Mouse (Mus musculus) gastrocnemius, postnatal 25 days (tissue): Measurements from ENCODE around the gene Tmem132d. TPM values are rescaled to one million over a fixed set of nuclear protein-coding genes. Genes with fewer than 3 reads are reported as not detected.
"Not testable (repeated sequence)": the region's sequence is repeated elsewhere in the genome, so short reads cannot be mapped to it uniquely, and the experiment has no call there.

Experiments
- DNase-seq: peaks from one replicate; pipeline ENCODE4 v3.0.0; 2022
- total RNA-seq, 2 experiments: library from RNA; stranded (reverse); gene quantifications; 1 replicate in 1 of 2; 2 replicates in 1 of 2; pipeline ENCODE4 v1.2.3; 2021

The Tmem132d gene
- total RNA-seq, 2 experiments from 2014 or later, result 0.05 TPM; not detected in 1

DNA sequence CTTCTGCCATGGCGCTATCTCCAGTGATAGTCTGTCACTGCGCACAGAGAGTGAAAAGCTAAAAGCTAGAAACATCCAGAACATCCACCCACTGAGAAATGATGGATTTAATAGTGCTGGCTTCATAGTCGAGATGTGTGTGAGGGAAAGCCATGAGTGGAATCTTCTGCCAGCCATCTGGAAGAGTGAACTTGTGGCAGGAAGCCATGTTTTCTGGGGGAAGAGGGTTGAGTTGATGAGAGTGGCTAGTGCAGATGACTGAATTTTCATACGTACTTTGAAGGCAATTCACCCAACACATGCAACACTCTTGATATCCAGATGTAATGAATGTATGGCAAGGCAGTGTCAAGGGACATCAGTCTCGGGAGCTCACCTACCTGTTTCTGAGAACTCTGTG is 342.3 kb downstream of the Tmem132d start:
- DNase-seq, result no peak

DNA sequence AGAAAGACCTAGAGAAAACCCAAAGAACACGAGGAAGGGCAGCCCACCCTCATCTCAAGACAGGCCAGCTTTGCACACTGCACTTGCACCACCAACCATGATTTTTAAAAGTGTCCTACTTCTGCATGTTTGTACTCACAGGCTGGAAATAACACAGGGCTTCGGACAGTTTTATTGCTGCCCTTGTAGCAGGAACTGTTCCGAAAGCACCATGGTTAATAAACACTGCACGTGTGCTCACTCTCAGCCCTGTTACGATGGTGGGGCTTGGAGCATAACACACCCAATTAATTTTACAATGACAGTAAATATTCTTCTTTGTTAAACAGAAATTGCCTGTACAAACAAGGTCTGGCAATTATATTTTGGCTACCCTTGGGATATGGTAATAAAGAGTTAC is 357.4 kb downstream of the Tmem132d start:
- no peak for DNase-seq

DNA sequence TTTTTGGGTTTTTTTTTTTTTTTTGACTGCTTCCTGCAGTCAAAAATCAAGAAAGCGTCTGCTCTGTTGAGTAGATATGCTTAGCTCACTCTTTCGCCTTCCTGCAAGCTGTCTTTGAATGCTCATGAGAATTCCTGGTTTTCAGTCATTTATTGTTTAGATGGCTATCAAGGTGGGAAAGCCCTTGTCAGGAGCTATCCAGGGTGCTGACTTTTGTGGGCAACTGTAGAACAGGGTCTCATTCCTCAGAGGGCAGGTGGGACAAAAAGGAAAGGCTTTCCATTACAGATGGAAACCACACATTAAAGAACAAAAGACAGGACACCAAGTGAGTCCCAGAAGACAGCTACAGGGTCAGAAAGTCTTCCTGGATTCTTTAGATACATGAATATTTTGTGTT is 360.3 kb downstream of the Tmem132d start:
- no peak for DNase-seq

DNA sequence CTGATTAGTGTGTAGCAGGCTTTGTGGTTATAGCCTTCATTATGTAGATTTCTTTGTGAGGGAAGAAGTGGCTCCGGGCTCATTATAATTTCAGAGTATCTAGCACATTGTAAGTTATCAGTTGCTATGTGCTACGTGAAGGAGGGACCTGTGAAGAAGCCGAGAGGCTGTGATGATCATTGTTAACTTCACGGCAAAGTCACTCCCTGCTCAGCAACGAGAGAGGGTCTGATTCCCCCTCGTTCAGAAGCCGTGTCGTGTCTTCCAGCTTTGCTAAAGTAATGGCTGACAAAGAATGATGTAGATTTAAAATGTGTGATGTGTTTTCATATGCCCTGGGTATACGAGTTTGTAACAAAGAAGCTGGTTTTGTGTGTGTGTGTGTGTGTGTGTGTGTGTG is 391.1 kb downstream of the Tmem132d start:
- no peak for DNase-seq

DNA sequence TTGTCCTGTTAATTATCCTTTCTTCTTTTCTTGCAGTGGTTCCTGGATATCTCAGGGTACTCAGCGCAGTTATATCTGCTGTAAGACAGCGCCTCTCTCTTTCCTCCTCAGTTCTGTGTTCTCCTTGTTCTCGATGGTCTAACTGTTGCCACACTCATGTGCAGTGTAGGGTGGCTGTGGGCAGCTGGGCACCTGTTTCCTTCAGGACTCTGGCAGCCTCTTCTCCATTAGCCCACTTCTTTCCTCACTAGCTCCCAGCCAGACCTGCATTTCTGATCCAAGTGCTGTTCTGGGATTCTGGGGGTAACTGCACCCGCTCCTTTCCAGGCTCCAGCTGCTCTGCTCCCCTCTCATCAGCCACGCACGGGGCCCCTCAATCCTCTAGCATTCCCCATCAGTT is 392.8 kb downstream of the Tmem132d start:
- no peak for DNase-seq

DNA sequence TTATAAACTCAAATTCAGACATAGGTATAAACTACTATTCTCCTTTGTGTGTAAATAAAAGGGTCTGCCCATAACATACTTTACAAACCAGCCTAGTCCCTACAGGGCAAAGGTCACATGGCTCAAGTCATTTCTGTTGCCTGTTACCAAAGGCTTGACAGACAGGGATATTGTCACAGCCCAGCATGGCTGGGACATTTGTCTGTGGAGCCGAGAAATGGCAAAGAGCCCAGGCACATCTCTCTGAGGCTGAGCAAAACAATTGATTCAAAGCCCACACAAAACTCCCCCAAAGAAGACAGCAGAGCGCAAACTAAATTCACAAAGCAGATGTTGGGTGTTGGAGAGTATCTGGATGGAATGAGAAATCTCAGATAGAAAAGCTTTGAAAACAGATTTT is 405.8 kb downstream of the Tmem132d start:
- no peak for DNase-seq

DNA sequence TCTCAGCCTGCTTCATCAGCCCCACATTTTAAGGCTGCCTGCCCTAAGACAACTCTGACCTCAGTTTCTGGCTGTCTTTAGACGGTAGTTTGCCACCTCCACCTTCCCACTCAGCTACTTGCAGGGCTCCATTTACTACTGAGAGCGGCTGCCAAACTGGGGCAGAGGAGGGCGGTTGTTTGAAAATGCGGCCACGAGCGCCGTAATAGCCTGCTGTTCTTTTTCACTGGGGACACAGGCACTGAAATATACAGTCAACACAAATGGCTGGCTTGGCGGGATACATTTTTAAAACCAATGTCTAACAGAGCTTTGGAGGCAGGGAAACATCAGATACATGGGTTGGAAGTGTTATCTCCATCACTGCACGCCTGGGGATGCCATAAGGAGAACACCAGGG is 428.2 kb downstream of the Tmem132d start:
- DNase-seq, result no peak

DNA sequence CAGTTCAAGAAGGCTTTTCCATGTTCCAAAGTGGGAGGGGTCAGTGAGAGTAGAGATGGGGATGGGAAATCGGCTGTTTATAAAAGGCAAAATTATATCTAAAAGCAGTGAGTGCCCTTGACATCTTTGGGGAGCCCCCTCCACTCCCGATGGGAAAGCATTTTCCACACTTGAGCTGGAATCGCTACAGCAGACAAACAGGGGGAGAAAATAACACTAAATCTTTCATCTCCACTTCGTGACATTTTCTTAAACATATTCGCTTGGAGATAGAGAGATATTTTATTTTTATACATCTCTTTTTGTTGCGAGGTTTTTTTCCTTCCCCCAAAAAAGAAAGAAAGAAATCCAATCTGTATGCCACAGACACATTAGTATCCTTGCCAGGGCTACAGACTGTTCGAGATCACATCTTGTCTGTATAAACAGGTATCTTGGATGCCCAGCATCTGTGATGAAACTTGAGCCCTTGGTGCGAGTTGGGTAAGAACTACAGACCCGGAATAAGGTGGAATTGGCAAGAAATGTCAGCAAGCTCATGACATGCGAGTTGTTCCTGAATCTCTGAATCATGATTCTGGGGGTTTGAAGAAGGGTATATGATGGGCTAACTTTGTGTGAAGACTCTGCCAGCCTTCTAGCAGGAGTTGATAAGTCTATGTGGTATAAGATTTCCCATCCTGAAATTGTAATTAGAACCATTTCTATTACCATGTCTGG is 436.2 kb downstream of the Tmem132d start:
- no peak for DNase-seq

DNA sequence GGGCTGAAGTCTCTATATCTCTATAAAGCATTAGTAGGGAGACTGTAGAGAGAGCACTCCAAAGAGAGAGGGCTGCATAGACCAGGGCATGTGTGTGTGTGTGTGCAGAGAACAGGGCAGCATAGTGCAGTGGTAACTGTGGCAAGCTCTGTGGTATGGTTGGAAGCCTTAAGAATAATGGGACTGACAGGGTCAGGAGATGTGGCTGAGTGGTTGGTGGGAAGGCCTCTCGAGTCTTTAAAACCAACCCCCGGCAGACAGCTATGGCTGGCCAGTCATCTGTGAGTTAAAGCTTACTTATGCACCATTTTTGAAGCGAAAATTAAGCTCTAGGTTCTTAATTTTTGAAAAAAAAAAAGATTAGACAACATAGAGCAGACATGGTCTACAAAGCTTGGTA is 439.4 kb downstream of the Tmem132d start:
- no peak for DNase-seq

DNA sequence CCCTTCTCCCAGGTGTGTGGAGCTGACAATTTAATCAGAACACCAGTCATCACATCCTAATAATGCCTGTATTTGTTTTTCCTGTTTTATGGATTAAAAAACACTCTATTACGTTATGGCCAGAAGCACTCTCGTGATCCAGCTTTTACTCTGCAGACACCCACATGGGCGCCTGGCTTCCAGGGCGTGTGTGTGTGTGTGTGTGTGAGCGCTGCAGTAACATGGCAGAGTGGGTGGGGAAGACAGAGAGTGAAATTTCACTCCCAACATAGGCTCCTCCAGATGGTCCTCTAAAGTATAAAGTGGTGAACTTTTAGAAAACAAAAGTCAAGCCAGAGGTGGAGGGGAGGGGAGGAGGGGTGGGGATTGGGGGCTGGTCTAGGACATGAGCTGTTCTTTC is 442.1 kb downstream of the Tmem132d start:
- DNase-seq, result no peak

DNA sequence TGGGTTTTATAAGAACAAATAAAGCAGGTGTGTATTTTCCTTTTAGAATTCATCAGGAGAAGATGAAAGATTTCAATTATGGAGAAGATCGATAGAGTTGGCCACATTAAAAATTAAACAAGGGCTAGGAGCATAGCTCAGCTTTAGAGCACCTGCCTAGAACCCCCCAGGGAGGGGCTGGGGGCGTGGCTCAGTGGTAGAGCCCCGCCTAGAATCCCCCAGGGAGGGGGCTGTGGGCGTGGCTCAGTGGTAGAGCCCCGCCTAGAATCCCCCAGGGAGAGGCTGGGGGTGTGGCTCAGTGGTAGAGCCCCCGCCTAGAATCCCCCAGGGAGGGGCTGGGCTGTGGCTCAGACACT is 452.9 kb downstream of the Tmem132d start:
- DNase-seq, result not testable (repeated sequence)

DNA sequence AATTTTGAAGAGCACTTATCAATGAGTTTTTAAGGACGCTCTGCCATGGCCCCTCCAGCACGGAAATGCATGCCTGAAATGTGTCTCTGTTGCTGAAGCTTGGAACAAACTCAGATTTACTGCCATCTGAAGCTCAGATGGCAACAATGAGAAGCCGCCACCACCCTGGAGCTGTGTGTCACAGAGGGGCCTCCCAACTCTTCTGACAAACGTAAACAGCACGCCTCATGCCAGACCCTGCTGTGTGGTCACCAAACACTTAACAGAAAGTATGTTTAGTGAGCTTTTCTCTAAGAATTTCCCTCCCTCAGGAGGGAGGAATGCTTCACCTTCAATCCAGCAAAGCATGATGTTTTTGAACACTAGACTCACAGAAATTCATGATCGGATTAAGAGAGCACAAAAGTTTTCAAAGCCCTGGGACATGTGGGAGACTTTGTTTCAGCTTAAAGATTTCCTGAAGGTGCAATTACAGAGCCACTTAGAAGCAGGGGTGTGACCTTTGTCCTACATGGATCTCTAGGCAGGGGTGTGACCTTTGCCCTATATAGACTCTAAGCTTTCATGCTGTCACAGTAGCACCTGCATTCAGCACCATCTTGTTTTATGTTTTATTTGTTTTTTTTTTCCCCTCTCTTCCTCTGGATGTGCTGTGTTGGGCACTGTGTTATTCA is 453.4 kb downstream of the Tmem132d start:
- DNase-seq, result no peak

DNA sequence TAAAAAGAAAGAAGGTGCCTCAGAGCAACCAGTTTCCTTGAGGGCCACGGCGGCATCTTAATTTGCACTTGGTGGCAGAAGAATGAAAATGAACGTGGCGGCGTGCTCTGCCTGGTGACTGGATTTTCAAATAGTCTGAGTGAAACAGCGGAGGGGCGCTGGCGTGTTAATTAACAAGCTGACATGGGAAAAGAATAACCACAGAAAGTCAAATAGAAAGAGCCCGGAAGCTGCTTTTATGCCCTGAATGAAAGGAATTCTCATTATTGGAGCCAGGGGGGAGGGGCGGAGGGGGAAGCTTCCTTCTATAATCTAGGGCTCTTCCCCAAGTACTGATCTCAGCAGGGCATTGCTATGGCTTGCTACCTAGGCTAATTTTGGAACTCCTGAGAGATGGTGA is 456.2 kb downstream of the Tmem132d start:
- no peak for DNase-seq

DNA sequence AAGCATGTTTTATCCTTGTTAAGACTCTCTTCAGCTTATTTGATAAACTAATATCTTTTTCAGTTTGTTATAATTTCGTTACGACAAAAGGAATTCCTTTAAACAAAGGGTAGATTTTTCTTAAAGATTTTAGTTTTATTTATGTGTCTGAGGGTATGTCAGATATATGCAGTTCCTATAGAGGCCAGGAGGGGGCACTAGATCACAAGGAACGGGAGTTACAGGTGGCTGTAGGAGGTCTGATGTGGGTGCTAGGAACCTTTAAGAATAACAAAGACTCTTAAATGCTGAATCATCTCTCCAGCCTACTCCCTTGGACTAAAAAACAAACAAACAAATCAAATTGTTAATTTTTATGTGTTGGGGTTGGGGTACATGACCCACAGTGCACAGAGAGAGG is 467.2 kb downstream of the Tmem132d start:
- DNase-seq, result no peak

DNA sequence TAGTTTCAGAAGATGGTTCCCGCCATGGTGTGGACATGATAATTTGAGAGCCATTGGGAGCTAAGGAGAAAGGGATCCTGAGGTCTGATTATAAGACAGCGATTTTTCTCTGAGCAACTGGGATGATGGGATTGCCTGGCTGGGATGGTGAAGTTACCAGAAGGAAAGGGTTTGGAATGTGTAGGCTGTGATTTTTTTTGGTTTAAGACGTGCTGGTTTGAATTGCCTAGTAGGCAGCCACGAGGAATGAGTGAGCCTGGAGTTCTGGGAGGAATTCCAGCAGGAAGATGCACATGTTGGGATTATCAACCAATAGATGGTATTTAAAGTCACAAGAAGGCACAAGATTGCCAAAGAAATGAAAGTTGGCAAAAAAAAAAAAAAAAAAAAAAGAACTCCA is 470.2 kb downstream of the Tmem132d start:
- DNase-seq, result no peak

DNA sequence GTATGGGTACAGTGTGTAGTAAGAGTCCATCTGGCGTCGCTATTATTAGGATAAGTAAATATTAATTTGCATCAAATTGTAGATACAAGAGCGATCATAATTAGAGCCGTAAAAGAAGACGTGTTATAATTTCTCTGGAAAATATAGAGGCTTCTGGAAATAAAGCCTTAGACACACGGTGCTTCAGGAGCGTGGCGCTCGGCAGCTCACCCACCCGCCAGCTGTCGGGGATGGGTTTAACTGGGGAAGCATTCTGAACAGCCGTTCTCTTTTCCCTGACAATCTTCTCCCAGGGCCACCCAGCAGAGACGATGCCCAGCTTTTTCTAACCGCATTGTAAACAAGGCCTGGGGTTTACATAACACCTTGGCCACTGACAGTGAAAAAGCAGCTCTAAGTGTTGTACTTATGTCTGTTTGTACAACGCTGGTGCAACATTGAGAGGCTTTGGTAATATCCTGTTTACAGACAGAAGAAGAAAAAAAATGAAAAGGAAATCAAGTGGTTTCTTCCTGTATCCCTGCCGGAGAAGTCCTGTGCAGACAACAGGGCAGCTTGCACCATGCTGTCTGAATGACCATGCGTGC is 476.3 kb downstream of the Tmem132d start:
- no peak for DNase-seq

DNA sequence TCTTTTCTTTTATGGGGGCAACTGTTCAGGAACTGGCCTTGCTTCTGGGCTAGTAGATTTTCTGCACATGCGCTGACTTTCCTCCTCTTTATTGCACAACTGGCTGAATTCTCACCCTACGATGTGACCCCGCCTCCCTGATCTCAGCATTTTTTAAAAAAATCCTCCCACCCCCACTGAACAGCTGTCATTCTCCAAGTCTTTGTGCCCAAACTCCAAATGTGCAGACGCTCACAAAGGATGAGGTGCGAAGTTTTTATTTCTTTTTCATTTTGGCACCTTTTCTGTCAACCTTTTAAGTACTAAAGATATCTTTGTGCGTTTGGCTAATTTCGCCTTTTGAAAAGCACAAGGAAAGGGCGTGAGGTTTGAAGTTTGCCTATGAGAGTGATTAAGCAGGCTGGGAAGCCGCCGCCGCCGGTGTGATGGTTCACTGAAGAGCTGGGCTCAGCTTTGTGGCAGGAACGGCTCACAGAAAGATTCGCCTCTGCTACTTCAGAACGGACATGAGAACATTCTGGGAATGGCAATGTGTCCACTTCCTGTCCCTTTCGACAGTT is 478.6 kb downstream of the Tmem132d start:
- DNase-seq, result no peak

DNA sequence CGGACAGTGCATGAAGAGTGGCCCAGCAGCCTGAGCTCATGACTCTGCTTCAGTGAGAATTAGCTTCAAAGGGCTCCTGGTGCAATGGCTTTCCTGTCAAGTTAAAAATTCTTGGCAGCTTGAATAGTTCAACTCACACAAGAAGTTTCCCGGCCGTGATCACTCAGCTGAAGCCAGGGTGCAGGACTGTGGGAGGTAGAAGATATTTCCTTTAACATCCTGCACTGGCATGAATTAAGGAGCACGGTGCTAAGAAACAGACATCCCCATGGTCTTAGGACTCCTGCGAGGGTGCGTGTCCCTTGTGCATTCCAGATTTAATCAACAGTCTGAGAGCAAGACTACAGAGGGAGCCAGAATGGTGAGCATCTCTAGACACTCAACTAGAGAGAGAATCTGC is 480.1 kb downstream of the Tmem132d start:
- DNase-seq, result no peak

DNA sequence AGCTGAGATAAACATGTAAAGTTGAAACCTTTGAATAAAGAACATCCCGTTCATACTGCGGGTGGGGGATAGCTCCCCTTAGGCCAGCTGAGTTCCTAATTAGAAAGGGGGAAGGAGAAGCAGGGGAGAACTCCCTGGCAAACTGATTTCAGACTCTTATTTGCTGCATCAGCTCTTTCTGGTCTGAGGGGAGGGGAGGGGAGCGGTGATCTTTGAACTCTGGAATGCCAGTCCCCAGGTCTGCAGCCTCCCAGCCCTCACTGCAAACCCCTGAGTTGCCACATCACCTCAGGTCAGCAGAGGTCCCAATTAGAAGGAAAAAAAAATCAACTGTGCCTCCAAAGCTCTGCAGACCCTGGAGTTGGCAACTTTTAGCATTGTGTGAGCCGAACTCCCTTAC is 482.3 kb downstream of the Tmem132d start:
- no peak for DNase-seq

DNA sequence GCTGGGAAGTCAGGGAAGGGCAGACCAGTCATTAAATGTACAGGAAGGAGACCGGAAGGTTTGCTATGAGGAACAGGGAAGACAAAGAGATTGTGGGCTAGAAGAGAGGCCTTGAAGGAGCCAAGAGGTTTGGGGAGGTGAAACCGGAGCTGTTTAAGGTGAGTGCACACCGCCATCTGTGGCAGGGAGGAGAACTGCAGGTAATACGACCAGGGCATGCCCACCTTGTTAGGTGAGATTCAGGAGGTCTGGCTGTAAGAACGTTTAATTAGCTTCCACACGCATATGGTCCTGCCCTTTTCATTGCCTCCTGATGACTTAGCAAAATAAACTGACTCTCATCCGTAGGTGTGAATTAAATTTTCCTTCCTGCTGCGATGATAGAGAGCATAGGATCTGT is 485.6 kb downstream of the Tmem132d start:
- no peak for DNase-seq

DNA sequence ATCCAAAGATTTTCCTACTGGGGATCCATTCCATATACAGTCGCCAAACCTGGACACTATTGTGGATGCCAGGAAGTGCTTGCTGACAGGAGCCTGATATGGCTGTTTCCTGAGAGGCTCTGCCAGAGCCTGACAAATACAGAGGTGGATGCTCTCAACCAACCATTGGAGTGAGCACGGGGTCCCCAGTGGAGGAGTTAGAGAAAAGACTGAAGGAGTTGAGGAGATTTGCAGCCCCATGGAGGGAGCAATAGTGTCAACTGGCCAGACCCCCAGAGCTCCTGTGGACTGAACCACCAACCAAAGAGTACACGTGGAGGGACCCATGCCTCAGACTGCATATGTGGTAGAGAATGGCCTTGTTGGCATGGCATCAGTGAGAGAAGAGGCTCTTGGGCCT is 490.7 kb downstream of the Tmem132d start:
- DNase-seq, result not testable (repeated sequence)

DNA sequence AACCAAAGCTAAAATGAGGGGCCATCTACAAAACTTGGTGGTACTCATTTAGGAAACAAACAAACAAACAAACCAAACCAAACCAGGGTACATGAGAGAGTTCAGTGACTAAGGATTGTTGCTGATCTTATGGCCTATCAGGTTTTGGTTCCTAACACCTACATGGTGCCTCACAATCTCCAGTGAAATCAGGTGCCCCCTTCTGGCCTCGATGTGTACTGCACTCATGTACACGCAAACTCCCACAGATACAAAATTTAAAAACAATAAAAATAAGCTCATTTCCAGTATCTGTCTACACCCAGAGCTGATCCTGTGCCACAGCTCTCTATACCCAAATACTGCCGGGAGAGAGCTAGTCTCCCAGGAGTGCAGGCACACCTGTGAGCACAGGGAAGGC is 495.0 kb downstream of the Tmem132d start:
- DNase-seq, result no peak

DNA sequence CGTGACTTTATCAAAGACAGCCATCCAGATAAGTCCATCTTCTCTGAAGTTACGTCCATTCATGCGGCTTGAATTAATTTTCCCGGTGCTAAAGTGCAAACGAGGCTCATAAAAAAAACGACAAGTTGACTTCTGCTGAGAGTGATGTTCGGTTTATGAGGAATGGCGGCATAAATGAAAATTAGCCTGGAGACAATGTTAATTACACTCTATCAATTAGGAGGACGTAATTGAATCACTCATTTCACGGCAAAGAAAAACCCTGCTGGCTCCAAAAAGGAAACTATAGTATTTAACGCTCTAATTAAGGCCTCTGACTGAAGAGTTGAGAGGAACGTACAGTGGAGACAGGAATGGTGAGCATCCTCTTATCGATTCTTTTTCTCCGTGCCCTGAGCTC is 503.2 kb downstream of the Tmem132d start:
- no peak for DNase-seq

DNA sequence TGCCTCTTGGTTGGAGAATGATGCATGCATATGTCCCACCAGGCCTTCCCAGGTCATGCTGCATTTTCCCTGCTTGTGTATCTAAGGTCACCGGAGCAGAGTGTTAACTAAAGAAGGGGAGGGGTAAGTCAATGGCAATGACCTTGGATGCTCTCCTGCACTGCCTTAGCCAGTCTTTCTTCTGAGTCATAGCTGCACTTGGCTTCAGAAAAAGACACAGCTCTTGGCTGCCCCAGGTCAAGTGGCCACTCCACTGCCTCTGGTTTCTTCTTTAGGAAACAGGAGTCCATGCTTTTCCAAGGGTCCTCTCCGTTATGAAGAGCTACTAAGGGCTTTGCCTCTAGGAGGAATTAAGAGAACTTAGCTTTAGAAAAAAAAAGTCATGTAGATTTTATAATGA is 506.2 kb downstream of the Tmem132d start:
- no peak for DNase-seq
